Mouse (Mus musculus) duodenum, adult 2 months (tissue): Measurements from ENCODE around the gene Ddah1. TPM values are rescaled to one million over a fixed set of nuclear protein-coding genes. Genes with fewer than 3 reads are reported as not detected.

Source experiments
- polyA plus RNA-seq: library from polyadenylated mRNA; depleted of rRNA; stranded (reverse); fragments of >200 nt; gene quantifications from 2 replicates; pipeline ENCODE4 v1.2.3, GENCODE M21; 2012; ENCODE audit warnings: low replicate concordance; rRNA removed

The Ddah1 gene
- polyA plus RNA-seq, result 1.0 and 1.2 TPM in 2 replicates

DNA sequence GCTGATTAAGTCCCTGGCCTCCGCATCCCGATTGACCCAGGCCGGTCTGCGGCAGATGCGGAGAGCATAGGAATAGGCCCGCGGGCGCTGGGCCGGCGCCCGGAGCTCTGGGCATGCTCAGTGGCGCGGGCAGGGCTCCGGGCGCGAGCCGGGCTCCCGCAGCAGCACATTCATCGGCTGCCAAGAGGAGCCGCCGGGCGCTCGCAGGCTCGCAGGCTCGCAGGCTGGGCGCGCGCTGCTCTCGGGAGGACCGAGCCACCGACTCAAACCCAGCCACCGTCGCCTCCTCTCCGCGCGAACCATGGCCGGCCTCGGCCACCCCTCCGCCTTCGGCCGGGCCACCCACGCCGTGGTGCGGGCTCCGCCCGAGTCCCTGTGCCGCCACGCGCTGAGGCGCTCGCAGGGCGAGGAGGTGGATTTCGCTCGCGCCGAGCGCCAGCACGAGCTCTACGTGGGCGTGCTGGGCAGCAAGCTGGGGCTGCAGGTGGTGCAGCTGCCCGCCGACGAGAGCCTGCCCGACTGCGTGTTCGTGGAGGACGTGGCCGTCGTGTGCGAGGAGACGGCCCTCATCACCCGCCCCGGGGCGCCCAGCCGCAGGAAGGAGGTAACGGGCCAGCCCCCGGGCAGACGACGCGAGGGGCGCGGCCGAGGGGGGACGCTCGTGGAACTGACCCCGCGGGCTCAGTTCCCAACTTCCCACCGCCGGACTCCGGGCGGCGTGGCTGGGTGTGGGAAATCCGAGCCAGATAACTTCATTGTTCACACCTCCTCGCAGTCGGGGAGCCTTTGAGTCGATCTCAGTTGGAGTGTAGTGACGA is at the start of gene Ddah1:
TSS of gene Ddah1 (plus strand) at position 115 of the 818 bp plus-strand sequence.

DNA sequence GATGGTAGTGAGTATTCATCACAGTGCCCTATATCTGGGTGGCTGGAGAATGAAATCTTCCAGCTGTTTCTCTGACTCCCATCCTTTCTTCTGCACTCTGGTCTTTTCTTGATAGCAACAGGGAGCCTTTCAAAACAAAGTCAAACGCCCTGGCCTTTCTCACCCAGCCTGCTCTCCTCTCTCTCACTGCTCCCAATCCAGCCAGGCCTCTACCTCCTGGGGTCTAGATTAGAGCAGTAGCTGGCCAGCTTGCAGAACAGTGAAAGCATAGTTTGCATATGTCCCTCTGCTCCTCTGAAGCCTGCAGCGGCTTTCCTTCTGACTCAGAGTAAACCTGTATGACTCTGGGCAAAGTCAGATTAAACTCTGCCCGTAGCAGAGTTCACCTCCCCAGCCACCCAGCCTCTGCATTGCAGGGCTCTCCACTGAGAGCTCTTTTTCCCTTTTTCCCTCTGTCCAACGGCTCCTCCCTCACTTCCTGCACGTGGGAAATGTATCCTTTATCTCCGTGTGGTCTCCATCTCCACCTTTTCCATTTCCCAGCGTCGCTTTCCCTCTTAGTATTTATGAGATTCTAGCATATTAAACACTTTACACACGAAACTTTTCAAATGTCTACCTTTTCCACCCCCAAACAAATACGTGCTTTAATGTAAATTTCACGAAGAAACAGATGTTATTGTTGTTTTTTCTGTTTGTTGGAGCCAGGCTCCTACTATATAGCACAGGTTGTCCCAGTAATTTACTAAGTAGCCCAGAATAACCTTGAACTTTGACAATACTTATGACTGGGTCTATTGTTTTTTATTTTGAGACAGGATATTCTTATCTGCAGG is 163.8 kb downstream of the Ddah1 start, which contains the start of gene Bcl10:
TSS of gene Bcl10 (plus strand) at position 786 of the 836 bp plus-strand sequence.

DNA sequence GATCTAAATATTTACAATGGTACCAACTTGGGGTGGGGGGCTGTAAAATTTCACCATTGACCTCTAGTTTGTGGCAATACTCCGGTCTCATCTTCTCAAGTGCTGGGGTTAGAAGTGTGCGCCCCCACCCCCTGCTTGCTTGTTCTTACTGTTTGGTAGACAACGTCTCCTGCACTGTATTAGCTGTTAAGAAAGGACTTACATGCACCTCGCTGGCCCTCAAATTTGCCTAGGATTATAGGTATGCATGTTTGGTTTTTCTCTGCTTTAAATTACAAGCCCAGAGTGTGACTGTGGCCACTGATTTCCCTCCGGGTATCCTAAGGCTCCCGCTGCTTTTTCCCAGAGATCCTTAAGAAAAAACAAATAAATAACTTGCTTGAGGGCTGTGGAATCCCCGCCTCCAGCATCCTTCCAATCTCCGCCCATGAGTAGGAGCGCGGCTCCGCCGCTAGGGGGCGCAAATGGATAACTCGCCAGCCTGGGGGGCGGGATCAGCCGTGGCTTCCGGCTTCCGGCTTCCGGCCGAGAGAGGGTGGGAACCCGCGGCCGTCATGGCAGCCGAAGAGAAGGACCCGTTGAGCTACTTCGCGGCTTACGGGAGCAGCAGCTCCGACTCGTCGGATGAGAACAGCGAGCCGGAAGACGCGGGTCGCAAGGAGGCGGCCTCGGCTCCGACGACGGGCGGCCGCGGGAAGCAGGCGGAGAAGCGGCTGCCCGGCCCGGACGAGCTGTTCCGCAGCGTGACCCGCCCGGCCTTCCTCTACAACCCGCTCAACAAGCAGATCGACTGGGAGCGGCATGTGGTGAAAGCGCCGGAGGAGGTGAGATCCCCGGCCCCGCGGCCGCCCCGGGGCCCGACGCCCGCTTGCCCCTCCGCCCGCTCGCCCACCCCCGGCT is 179.3 kb downstream of the Ddah1 start, which contains the start of gene 2410004B18Rik:
TSS of gene 2410004B18Rik (plus strand) at position 510 of the 900 bp plus-strand sequence.

Other genes with a start within 250 kb of the Ddah1 start
- gene Znhit6, start 182.5 kb upstream of the Ddah1 start, polyA plus RNA-seq, result 0.71 TPM in 1 of 2 replicates, not detected in the other
- 6.9 and 11.1 TPM in 2 replicates for gene Ccn1, start 108.7 kb upstream of the Ddah1 start, polyA plus RNA-seq
- gene Bcl10, start 164.1 kb downstream of the Ddah1 start, polyA plus RNA-seq, result 4.2 and 7.4 TPM in 2 replicates
- 6.7 and 23.4 TPM in 2 replicates for gene 2410004B18Rik, start 179.3 kb downstream of the Ddah1 start, polyA plus RNA-seq
- gene Syde2, start 229.2 kb downstream of the Ddah1 start, polyA plus RNA-seq, result 2.4 and 4.5 TPM in 2 replicates